Mouse (Mus musculus) limb, embryonic 12.5 days (tissue): ENCODE results near the gene Exosc10. TPM values are rescaled to one million over a fixed set of nuclear protein-coding genes. Genes with fewer than 3 reads are reported as not detected.

Experiments
- ATAC-seq: fragments of 200-750 bp; cut with Nextera tagmentation; 2 replicates; pipeline ENCODE4 v1.8.0; 2017; ENCODE audit warnings: low read depth, moderate TSS enrichment; ENCODE audit not compliant: insufficient number of reproducible peaks, insufficient read depth, low FRiP score, low TSS enrichment
- H3K27ac ChIP-seq: fragments of 300-500 bp; sonication (generic); 2 replicates; pipeline ENCODE4 v1.5.1; 2016; ENCODE audit warnings: mild to moderate bottlenecking, moderate library complexity
- H3K27me3 ChIP-seq: fragments of 300-500 bp; sonication (generic); 2 replicates; pipeline ENCODE4 v1.6.1; 2016; ENCODE audit warnings: mild to moderate bottlenecking, moderate library complexity
- H3K36me3 ChIP-seq: fragments of 300-500 bp; sonication (generic); 2 replicates; pipeline ENCODE4 v1.6.1; 2016; ENCODE audit warnings: mild to moderate bottlenecking, moderate library complexity
- H3K4me1 ChIP-seq: fragments of 300-500 bp; sonication (generic); replicated peaks from 2 replicates; pipeline ENCODE4 v1.6.1; 2016
- H3K4me2 ChIP-seq: fragments of 300-500 bp; sonication (generic); 2 replicates; pipeline ENCODE4 v1.6.1; 2016; ENCODE audit warnings: mild to moderate bottlenecking, moderate library complexity
- H3K4me3 ChIP-seq: fragments of 300-500 bp; sonication (generic); replicated peaks from 2 replicates; pipeline ENCODE4 v1.5.1; 2016; ENCODE audit warnings: mild to moderate bottlenecking
- H3K9ac ChIP-seq: fragments of 300-500 bp; sonication (generic); replicated peaks from 2 replicates; pipeline ENCODE4 v1.6.1; 2016; ENCODE audit warnings: mild to moderate bottlenecking, moderate library complexity
- H3K9me3 ChIP-seq: fragments of 300-500 bp; sonication (generic); 2 replicates; pipeline ENCODE4 v1.6.1; 2016; ENCODE audit warnings: mild to moderate bottlenecking, moderate library complexity
- WGBS: fragments of 180-500 bp; shearing (Covaris S2); methylation state at CpG from one replicate; pipeline ENCODE4 v1.1.7; 2016; 5-methylcytosine and 5-hydroxymethylcytosine counted together
- polyA plus RNA-seq: library from polyadenylated mRNA; unstranded; fragments of >200 nt; fragmentation: Nextera tagmentation; extraction: Ambion mirVana; gene quantifications from 2 replicates; pipeline ENCODE4 v1.2.1, GENCODE M21; 2016

The Exosc10 gene
- polyA plus RNA-seq, 1 experiment from 2014 or later: 110 TPM

DNA sequence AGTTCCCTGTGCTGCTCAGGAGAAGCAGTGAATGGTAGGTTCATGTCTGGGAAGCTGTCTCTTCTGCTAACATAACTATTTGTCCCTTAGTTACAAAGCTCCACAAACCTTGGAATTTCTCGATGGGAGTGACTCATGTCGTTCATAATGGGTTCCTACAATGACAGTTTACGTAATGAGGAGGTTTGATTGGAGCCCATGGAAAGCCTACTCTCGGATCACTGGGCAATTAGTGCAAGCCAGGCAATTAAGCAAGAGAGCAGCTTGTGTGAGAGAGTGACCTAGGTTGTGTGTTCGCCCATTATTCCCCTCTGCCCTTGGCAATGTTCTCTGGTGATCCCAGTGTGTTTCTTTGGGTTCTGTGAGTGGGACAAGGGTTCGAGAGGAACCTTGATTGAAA is 37.7 kb downstream of the Exosc10 start:
- Histone ChIP-seq H3K9ac (no peak overlapping the region), H3K4me1 (peaks cover 11% of the 10 kb centered on the region), H3K36me3 (peaks cover 71% of the 10 kb centered on the region), H3K9me3 (no peaks in the 10 kb centered on the region), H3K4me3 (no peak overlapping the region), H3K4me2 (no peak overlapping the region), H3K27me3 (no peaks in the 10 kb centered on the region), H3K27ac (no peak overlapping the region)
- WGBS: 91% methylated on average over 6 of the region's 6 CpGs
- no peak for ATAC-seq

DNA sequence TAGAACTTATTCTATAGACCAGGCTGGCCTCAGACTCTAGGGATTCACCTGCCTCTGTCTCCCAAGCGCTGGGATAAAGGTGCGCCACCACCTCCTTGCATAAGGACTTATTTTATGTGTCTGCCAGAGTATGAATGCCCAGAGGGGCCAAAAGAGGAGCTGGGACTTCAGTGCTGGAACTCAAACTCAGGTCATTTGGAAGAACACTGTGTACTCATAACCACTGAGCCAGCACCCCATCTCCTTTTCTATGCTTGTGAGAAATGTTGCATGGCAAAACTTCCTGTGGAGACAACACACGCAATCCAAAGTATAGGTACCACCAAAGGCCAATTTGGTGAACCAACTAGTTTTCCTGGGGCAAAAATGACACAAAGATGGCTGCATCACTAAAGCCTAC is 38.5 kb downstream of the Exosc10 start:
- Histone ChIP-seq H3K36me3 (peaks cover 71% of the 10 kb centered on the region), H3K27ac (no peak overlapping the region), H3K4me2 (no peak overlapping the region), H3K27me3 (no peaks in the 10 kb centered on the region), H3K4me1 (peaks cover 11% of the 10 kb centered on the region), H3K9me3 (no peaks in the 10 kb centered on the region), H3K4me3 (no peak overlapping the region), H3K9ac (no peak overlapping the region)
- WGBS: 97% methylated on average over 3 of the region's 3 CpGs
- ATAC-seq: no peak

DNA sequence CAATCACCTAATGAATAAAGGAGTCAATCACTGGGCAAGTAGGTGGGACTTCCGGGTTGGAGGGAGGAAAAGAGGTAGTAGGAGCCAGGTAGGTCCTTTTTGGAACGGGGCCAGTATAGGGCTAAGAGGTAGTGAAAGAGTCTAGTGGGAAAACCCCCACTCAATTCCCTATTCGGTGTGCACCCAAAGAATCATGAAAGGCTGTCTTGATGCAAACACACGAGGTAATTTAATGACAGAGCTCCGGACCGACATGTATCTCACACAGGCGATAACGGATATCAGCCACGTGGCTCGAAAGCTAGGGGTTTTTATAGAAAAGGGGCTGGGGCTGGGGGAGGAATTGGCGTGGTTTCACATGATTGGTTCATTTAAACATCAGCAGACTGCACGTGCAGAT is 40.6 kb downstream of the Exosc10 start:
- Histone ChIP-seq H3K27me3 (no peaks in the 10 kb centered on the region), H3K27ac (no peak overlapping the region), H3K4me2 (no peak overlapping the region), H3K4me1 (no peaks in the 10 kb centered on the region), H3K36me3 (peaks cover 59% of the 10 kb centered on the region), H3K9ac (no peak overlapping the region), H3K4me3 (no peak overlapping the region), H3K9me3 (no peaks in the 10 kb centered on the region)
- WGBS: 93% methylated on average over 12 of the region's 12 CpGs
- ATAC-seq: no peak

DNA sequence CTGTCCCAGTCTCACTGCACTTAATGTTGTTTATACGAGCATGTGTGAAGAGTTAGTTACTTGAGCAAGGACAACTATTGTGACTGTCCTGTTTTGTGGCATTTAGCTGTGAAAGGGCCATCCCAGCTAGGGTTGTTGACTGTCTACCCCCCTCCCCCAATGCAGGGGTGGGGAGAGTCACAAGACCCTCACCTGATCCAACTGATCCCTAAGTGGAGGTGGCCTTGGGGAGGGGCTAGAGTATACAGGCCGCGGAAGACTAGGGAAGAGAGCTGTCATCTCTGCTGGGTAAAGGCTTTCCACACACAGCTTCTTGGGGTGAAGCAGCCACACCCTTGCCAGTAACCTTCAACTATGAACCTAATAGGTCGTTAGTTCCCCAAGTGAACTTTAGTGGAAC is 42.1 kb downstream of the Exosc10 start:
- Histone ChIP-seq H3K4me3 (no peak overlapping the region), H3K36me3 (peaks cover 44% of the 10 kb centered on the region), H3K9me3 (no peaks in the 10 kb centered on the region), H3K4me2 (no peak overlapping the region), H3K27ac (no peak overlapping the region), H3K4me1 (no peaks in the 10 kb centered on the region), H3K9ac (no peak overlapping the region), H3K27me3 (no peaks in the 10 kb centered on the region)
- 75% methylated on average over 4 of the region's 4 CpGs for WGBS
- no peak for ATAC-seq

DNA sequence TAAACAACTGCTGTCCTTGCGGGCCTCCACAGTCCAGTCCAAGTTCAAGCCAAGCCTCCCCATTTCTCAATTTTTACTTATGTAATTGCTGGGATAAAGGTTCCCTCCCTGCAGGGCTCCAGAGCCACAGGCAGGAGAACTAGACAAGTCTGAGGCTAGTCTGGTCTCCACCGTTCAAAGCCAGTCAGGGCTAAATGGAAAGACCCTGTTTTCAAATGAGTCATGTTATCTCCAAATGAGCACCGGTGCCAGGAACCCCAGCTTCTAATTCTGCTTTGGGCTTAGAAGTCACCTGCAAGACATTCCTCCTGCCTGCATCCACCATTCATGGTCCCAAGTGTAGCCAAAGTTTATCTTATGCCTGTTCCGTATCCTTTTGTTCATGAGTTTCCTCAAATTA is 43.6 kb downstream of the Exosc10 start:
- H3K4me3 ChIP-seq: no peak overlapping the region
- no peak for ATAC-seq
- H3K9me3 ChIP-seq: no peaks in the 10 kb centered on the region
- no peak overlapping the region for H3K9ac ChIP-seq
- no peaks in the 10 kb centered on the region for H3K4me1 ChIP-seq
- no peak overlapping the region for H3K4me2 ChIP-seq
- no peak overlapping the region for H3K27ac ChIP-seq
- H3K27me3 ChIP-seq: no peaks in the 10 kb centered on the region
- WGBS: 87% methylated on average over 4 of the region's 4 CpGs
- H3K36me3 ChIP-seq: peaks cover 28% of the 10 kb centered on the region

DNA sequence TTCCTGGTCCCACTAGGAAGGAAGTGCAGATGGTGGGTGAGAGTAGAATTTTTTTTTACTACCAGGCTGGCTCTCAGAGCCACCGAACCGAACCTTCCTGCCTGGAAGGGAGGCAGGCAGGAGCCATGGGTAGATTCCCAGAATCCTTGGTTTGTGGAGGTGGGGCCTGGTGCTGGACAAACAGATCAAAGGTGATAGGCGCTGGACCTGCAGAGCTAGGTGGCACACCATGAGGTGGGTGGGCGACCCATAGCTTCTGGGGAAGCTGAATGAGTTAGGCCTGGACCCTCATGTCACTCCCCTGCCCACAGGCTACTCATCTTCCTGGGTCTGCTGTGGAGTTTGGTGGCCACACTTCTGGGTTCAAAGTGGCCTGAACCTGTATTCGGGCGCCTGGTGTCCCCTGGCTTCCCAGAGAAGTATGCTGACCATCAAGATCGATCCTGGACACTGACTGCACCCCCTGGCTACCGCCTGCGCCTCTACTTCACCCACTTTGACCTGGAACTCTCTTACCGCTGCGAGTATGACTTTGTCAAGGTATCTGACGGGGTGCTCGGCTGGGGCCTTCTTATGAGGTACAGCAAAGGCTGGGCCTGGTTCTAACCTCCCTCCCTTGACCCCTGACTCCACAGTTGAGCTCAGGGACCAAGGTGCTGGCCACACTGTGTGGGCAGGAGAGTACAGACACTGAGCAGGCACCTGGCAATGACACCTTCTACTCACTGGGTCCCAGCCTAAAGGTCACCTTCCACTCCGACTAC is 44.3 kb downstream of the Exosc10 start, which contains the start of gene Masp2:
Gene Masp2, plus strand, starts transcription at position 198 of the 764 bp plus-strand sequence.
- 92% methylated on average over 14 of the region's 14 CpGs for WGBS
- no peak within 1 kb of the TSS for H3K27ac ChIP-seq
- no peak for ATAC-seq
- no peak within 1 kb of the TSS for H3K9ac ChIP-seq
- no peak within 1 kb of the TSS for H3K4me3 ChIP-seq
- H3K36me3 ChIP-seq: peaks cover 27% of the 10 kb centered on the region
- no peak within 1 kb of the TSS for H3K4me2 ChIP-seq
- no peaks in the 10 kb centered on the region for H3K27me3 ChIP-seq
- H3K9me3 ChIP-seq: no peaks in the 10 kb centered on the region
- no peaks in the 10 kb centered on the region for H3K4me1 ChIP-seq

DNA sequence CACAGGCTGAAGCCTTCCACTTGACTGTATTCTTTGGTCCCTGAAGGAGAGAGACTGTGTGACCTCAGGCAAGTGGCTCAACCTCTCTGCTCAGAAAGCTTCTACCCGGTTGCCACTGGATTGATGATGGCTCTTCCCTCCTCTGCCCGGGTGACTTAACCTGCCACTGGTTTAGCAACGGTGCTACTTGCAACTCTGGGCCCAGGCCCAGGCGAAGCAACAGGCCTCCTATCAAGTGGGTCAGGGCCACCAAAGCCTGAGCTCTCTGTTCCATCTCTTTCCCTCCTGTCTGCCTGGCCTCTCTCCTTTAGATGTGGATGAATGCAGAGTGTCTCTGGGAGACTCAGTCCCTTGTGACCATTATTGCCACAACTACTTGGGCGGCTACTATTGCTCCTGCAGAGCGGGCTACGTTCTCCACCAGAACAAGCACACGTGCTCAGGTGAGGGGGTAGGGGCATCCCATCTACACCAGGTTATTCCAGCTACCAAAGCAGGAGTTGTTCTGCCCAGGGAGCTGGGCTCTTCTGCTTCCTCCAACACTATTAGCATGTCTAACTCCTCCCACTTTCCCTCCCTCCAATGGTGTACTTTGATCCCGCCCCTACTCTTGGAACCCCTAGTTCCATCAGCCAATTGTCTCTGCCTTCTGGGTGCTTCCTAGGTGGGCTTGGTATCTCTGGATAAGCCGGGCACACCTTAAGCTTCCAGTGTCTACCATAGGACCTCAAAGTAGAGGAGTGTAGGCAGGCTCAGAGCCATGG is 45.3 kb downstream of the Exosc10 start:
- ATAC-seq: no peak
- H3K9me3 ChIP-seq: no peaks in the 10 kb centered on the region
- no peak overlapping the region for H3K9ac ChIP-seq
- H3K36me3 ChIP-seq: peaks cover 24% of the 10 kb centered on the region
- WGBS: 70% methylated on average over 10 of the region's 10 CpGs
- no peak overlapping the region for H3K27ac ChIP-seq
- H3K4me3 ChIP-seq: no peak overlapping the region
- H3K4me2 ChIP-seq: no peak overlapping the region
- H3K27me3 ChIP-seq: no peaks in the 10 kb centered on the region
- H3K4me1 ChIP-seq: no peaks in the 10 kb centered on the region

DNA sequence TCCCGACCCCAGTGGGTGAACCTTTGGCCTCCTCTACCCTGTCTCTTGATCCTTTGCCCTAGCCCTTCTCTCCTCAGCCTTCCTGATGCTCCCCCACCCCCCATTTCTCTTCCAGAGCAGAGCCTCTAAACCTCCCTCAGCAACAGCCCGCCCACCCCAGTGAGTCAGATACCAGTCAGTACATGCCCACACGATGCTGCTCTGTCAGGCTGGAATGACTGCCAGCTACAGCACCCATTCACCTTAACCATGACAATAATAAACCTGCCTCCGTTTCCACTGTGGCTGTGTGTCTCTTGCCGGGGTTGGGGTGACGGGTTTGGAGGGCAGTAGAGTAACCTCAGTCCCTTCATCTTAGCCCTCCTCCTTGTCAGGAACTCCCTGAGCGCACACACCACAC is 45.9 kb downstream of the Exosc10 start:
- H3K27ac ChIP-seq: no peak overlapping the region
- H3K4me1 ChIP-seq: no peaks in the 10 kb centered on the region
- no peaks in the 10 kb centered on the region for H3K27me3 ChIP-seq
- H3K4me3 ChIP-seq: no peak overlapping the region
- WGBS: 79% methylated on average over 7 of the region's 7 CpGs
- no peak overlapping the region for H3K4me2 ChIP-seq
- ATAC-seq: no peak
- no peak overlapping the region for H3K9ac ChIP-seq
- peaks cover 19% of the 10 kb centered on the region for H3K36me3 ChIP-seq
- no peaks in the 10 kb centered on the region for H3K9me3 ChIP-seq

DNA sequence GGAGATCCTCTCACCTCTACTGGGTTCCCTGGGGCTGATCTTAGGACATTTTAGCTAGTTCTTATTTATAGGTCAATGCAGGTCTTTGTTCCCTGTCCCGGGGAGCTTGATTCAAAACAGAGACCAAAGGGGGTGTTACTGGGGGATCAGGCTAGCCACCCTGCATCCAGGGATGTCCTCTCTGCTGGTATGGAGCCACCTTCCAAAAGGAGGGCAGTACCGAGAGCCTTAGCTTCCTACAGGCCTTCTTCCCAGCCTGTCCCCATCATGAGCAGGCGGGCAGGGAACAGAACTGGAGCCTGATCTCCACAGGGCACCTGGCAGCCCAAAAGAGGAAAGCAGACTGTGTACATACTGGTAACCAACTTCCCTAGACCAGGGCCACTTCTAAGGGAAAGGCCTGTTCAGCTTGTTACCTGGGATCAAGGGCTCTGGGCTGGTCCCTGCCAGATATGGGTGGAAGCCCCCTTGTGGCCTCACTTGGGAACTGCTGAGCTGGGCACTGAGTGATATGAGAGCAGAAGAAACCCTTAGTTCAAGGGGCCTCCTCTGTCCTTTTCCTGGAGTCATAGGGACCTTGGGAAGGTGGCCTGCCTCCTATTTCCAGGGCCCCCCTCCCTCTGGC is 46.4 kb downstream of the Exosc10 start:
- Histone ChIP-seq H3K4me1 (no peaks in the 10 kb centered on the region), H3K27ac (no peak overlapping the region), H3K9ac (no peak overlapping the region), H3K27me3 (no peaks in the 10 kb centered on the region), H3K9me3 (no peaks in the 10 kb centered on the region), H3K36me3 (peaks cover 17% of the 10 kb centered on the region), H3K4me3 (no peak overlapping the region), H3K4me2 (no peak overlapping the region)
- WGBS: 89% methylated on average over 3 of the region's 3 CpGs
- ATAC-seq: no peak

DNA sequence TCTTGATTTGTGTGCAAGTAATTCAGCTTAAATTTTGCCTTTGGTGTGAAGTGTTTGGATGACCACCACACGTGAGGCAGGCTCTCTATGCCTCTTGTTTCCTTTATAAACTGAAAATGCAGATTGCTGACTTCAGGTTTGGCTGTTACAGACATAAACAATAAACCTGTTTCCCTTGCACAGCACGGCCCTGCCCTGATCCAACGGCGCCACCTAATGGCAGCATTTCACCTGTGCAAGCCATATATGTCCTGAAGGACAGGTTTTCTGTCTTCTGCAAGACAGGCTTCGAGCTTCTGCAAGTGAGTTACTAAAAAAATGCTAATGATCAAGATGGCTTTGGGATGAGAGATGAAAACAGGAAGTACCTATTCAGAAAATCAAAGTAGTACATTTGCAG is 49.5 kb downstream of the Exosc10 start:
- 27% methylated on average over 5 of the region's 5 CpGs for WGBS

DNA sequence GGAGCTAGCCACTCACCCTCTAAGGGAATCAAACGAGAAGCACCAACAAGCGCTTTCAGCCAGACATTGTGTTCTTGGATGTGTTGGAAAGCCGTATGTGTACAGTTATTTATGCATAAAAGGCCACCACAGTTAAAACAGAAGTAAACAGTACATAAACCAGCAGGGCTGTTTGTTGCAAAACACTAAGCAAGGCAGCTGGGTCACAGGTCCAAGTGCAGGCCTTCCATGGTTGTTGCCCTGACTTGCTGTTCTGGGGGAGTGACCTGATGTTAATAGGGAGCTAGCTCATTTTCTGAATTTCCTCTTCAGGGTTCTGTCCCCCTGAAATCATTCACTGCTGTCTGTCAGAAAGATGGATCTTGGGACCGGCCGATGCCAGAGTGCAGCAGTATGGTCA is 51.6 kb downstream of the Exosc10 start:
- Histone ChIP-seq H3K4me1 (0 out of 2 replicates have a peak, but pooled peaks cover 3% of the 10 kb centered on the region), H3K4me3 (no peak overlapping the region), H3K36me3 (peaks cover 61% of the 10 kb centered on the region), H3K9ac (no peak overlapping the region), H3K4me2 (no peak overlapping the region), H3K27ac (0 out of 2 replicates have a peak overlapping the region, but pooled peaks have one; percentile 17), H3K27me3 (no peaks in the 10 kb centered on the region), H3K9me3 (no peaks in the 10 kb centered on the region)
- WGBS: 80% methylated on average over 5 of the region's 5 CpGs
- no peak for ATAC-seq

More for the DNA sequence above, 49.5 kb downstream of the Exosc10 start:
- H3K9me3 ChIP-seq: no peaks in the 10 kb centered on the region
- H3K4me2 ChIP-seq: no peak overlapping the region
- H3K36me3 ChIP-seq: peaks cover 43% of the 10 kb centered on the region
- no peak overlapping the region for H3K4me3 ChIP-seq
- no peak overlapping the region for H3K9ac ChIP-seq
- H3K27me3 ChIP-seq: no peaks in the 10 kb centered on the region
- no peak for ATAC-seq
- no peaks in the 10 kb centered on the region for H3K4me1 ChIP-seq
- no peak overlapping the region; the same call in 1 of the 2 replicates for H3K27ac ChIP-seq
